Mouse (Mus musculus): ENCODE data around the gene Cacna2d3. TPM values are rescaled to one million over a fixed set of nuclear protein-coding genes. Genes with fewer than 3 reads are reported as not detected.

Gene Cacna2d3
- total and polyA plus RNA-seq, 2 experiments from 2014 or later: 24.0 to 32.8 TPM

- Histone ChIP-seq H3K9me3 (ENCODE audit: low read length) (no peaks in the 10 kb centered on the region), H3K4me2 (ENCODE audit: low read depth, low read length, poor library complexity, severe bottlenecking) (no peak overlapping the region), H3K9ac (replicated peaks; ENCODE audit: low read length, poor library complexity, severe bottlenecking) (no peak overlapping the region), H3K27me3 (ENCODE audit: insufficient read depth, low read length) (no peaks in the 10 kb centered on the region), H3K4me3 (ENCODE audit: low read depth, low read length) (no peak overlapping the region), H3K36me3 (ENCODE audit: insufficient read depth, low read length) (no peaks in the 10 kb centered on the region), H3K4me1 (ENCODE audit: insufficient read depth, low read length) (peaks cover 6% of the 10 kb centered on the region; the same call in 1 of the 2 replicates), H3K27ac (ENCODE audit: low read depth, low read length) (no peak overlapping the region)
- ATAC-seq (ENCODE audit: low FRiP score) (peak; percentile 77), DNase-seq (ENCODE audit: low spot score) (peak; percentile 94)
- WGBS: 12% methylated on average over 6 of the region's 6 CpGs
- TF ChIP-seq CTCF (IDR thresholded peaks at IDR 0.05): peak; percentile 40
These were observed 763.3 kb downstream of the Cacna2d3 start for GRCm38 (mm10) chr14:28958131-28959015.

DNA sequence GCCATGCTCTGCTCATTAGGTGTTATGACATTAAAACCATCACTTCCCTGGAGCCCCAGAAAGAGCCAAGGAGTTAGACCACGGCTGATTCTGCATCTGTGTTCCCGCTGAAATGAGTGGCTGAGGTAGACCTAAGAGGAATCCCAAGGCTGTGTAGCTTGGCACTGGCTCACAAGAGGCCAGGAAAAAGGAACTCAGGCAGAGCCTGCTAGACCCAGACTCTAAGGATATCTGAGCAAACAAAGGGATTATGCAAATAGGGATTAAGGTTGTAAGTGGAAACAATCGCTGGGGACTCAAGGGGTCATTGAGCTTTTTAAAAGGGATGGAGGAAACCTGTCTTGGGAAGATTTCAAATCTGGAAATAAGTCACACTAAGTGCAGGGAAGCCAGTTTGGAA is 766.5 kb downstream of the Cacna2d3 start:
- Histone ChIP-seq H3K27me3 (ENCODE audit: insufficient read depth, low read length) (no peaks in the 10 kb centered on the region), H3K9ac (replicated peaks; ENCODE audit: low read length, poor library complexity, severe bottlenecking) (no peak overlapping the region), H3K4me1 (ENCODE audit: insufficient read depth, low read length) (peaks cover 6% of the 10 kb centered on the region; the same call in 1 of the 2 replicates), H3K4me3 (ENCODE audit: low read depth, low read length) (no peak overlapping the region), H3K4me2 (ENCODE audit: low read depth, low read length, poor library complexity, severe bottlenecking) (no peak overlapping the region), H3K27ac (ENCODE audit: low read depth, low read length) (no peak overlapping the region), H3K36me3 (ENCODE audit: insufficient read depth, low read length) (no peaks in the 10 kb centered on the region), H3K9me3 (ENCODE audit: low read length) (no peaks in the 10 kb centered on the region)
- ATAC-seq (ENCODE audit: low FRiP score) (no peak), DNase-seq (ENCODE audit: low spot score) (no peak)
- WGBS: 9% methylated on average over 3 of the region's 3 CpGs
- no peak for TF ChIP-seq CTCF (IDR thresholded peaks at IDR 0.05)

- DNase-seq (ENCODE audit: low spot score) (peak; percentile 49), ATAC-seq (ENCODE audit: low FRiP score) (no peak)
- 27% methylated on average over 3 of the region's 3 CpGs for WGBS
- no peaks in the 10 kb centered on the region for H3K36me3 ChIP-seq (ENCODE audit: insufficient read depth, low read length)
- no peaks in the 10 kb centered on the region for H3K27me3 ChIP-seq (ENCODE audit: insufficient read depth, low read length)
- H3K9ac ChIP-seq (replicated peaks; ENCODE audit: low read length, poor library complexity, severe bottlenecking): no peak overlapping the region
- no peak for TF ChIP-seq CTCF (IDR thresholded peaks at IDR 0.05)
- no peak overlapping the region for H3K4me3 ChIP-seq (ENCODE audit: low read depth, low read length)
- H3K4me1 ChIP-seq (ENCODE audit: insufficient read depth, low read length): peaks cover 6% of the 10 kb centered on the region; the same call in 1 of the 2 replicates
- no peak overlapping the region for H3K4me2 ChIP-seq (ENCODE audit: low read depth, low read length, poor library complexity, severe bottlenecking)
- H3K9me3 ChIP-seq (ENCODE audit: low read length): no peaks in the 10 kb centered on the region
- H3K27ac ChIP-seq (ENCODE audit: low read depth, low read length): no peak overlapping the region
These were observed 767.1 kb downstream of the Cacna2d3 start for GRCm38 (mm10) chr14:28954588-28954987.

GRCm38 (mm10) chr14:28954086-28954485 is 767.6 kb downstream of the Cacna2d3 start:
- Histone ChIP-seq H3K27ac (ENCODE audit: low read depth, low read length) (no peak overlapping the region), H3K27me3 (ENCODE audit: insufficient read depth, low read length) (no peaks in the 10 kb centered on the region), H3K4me1 (ENCODE audit: insufficient read depth, low read length) (peaks cover 6% of the 10 kb centered on the region; the same call in 1 of the 2 replicates), H3K9me3 (ENCODE audit: low read length) (no peaks in the 10 kb centered on the region), H3K36me3 (ENCODE audit: insufficient read depth, low read length) (no peaks in the 10 kb centered on the region), H3K4me2 (ENCODE audit: low read depth, low read length, poor library complexity, severe bottlenecking) (no peak overlapping the region), H3K4me3 (ENCODE audit: low read depth, low read length) (no peak overlapping the region), H3K9ac (replicated peaks; ENCODE audit: low read length, poor library complexity, severe bottlenecking) (no peak overlapping the region)
- DNase-seq (ENCODE audit: low spot score) (no peak), ATAC-seq (ENCODE audit: low FRiP score) (no peak)
- TF ChIP-seq CTCF (IDR thresholded peaks at IDR 0.05): no peak
- 30% methylated on average over 6 of the region's 6 CpGs for WGBS

DNA sequence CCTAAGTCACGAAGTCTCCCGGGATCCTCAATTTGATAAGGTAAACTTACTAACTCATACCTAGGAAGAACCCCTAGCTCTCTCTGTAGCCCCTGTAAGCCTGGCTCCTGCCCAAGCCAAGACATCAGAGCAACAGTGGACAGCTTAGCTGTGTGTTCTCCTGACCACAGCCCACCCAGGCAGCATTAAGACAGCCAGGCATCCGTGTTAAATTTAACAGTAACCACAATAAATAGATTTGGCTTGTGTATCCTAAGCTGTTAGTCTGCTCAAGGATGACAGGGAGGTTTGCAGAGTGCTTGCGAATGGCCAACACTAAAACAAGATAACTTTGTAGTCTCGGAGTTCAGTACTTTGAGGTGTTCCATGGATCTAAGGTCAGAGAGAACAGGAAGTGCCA is 768.3 kb downstream of the Cacna2d3 start:
- no peak for DNase-seq (ENCODE audit: low spot score)
- Histone ChIP-seq H3K9ac (replicated peaks; ENCODE audit: low read length, poor library complexity, severe bottlenecking) (no peak overlapping the region), H3K9me3 (ENCODE audit: low read length) (no peaks in the 10 kb centered on the region), H3K4me2 (ENCODE audit: low read depth, low read length, poor library complexity, severe bottlenecking) (no peak overlapping the region), H3K4me1 (ENCODE audit: insufficient read depth, low read length) (peaks cover 1% of the 10 kb centered on the region; the same call in 1 of the 2 replicates), H3K27ac (ENCODE audit: low read depth, low read length) (no peak overlapping the region), H3K36me3 (ENCODE audit: insufficient read depth, low read length) (no peaks in the 10 kb centered on the region), H3K27me3 (ENCODE audit: insufficient read depth, low read length) (no peaks in the 10 kb centered on the region), H3K4me3 (ENCODE audit: low read depth, low read length) (no peak overlapping the region)
- ATAC-seq (ENCODE audit: low FRiP score): no peak
- TF ChIP-seq CTCF (IDR thresholded peaks at IDR 0.05): no peak
- WGBS: 64% methylated on average over 5 of the region's 5 CpGs

DNA sequence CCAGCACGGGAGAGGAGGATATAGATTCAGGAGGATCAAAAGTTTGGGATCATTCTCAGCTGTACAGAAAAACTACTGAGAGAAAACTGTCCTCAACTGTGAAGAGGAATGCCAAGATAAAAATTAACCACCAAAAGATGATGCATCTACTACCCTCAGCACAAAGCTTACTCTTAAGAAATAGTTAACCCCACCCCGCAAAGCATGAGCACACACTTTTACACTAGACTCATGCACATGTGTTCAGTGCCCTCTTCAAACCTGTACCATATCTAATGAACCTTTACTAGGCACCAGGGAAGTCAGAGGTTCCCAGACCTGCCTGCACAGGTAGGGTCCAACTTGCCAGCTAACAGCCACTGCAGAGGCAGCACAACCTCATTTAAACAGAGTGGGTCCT is 771.2 kb downstream of the Cacna2d3 start:
- Histone ChIP-seq H3K9ac (replicated peaks; ENCODE audit: low read length, poor library complexity, severe bottlenecking) (no peak overlapping the region), H3K27ac (ENCODE audit: low read depth, low read length) (no peak overlapping the region), H3K36me3 (ENCODE audit: insufficient read depth, low read length) (no peaks in the 10 kb centered on the region), H3K9me3 (ENCODE audit: low read length) (no peaks in the 10 kb centered on the region), H3K4me3 (ENCODE audit: low read depth, low read length) (no peak overlapping the region), H3K4me2 (ENCODE audit: low read depth, low read length, poor library complexity, severe bottlenecking) (no peak overlapping the region), H3K4me1 (ENCODE audit: insufficient read depth, low read length) (no peaks in the 10 kb centered on the region), H3K27me3 (ENCODE audit: insufficient read depth, low read length) (no peaks in the 10 kb centered on the region)
- DNase-seq (ENCODE audit: low spot score) (no peak), ATAC-seq (ENCODE audit: low FRiP score) (no peak)
- no peak for TF ChIP-seq CTCF (IDR thresholded peaks at IDR 0.05)
- WGBS: 83% methylated on average over 2 of the region's 2 CpGs

Measured in midbrain, postnatal 0 days (tissue).